Mouse (Mus musculus) intestine, embryonic 14.5 days (tissue): Measurements from ENCODE around the gene Rab12. TPM values are rescaled to one million over a fixed set of nuclear protein-coding genes. Genes with fewer than 3 reads are reported as not detected.
A peak's percentile ranks its signal among the peaks of the same experiment; 100 is the strongest.
"Not testable (repeated sequence)": the region's sequence is repeated elsewhere in the genome, so short reads cannot be mapped to it uniquely, and the experiment has no call there.

ENCODE experiments used
- ATAC-seq: fragments of 200-750 bp; cut with Nextera tagmentation; replicated peaks from 2 replicates; pipeline ENCODE4 v1.8.0; 2017; ENCODE audit warnings: low read depth, moderate number of reproducible peaks, moderate TSS enrichment, moderate library complexity; ENCODE audit not compliant: low FRiP score, low TSS enrichment
- DNase-seq: peaks from one replicate; pipeline ENCODE4 v3.0.0-alpha.2; 2018; ENCODE audit warnings: low spot score
- H3K27ac ChIP-seq: fragments of 300-500 bp; sonication (generic); 2 replicates; pipeline ENCODE4 v1.5.1; 2014; ENCODE audit warnings: low read depth, mild to moderate bottlenecking, control low read depth
- H3K27me3 ChIP-seq: fragments of 300-500 bp; sonication (generic); replicated peaks from 2 replicates; pipeline ENCODE4 v1.6.1; 2014; ENCODE audit warnings: low read length, control low read depth; ENCODE audit not compliant: control insufficient read depth, insufficient read depth
- H3K36me3 ChIP-seq: fragments of 300-500 bp; sonication (generic); 2 replicates; pipeline ENCODE4 v1.6.1; 2014; ENCODE audit warnings: low read length, control low read depth; ENCODE audit not compliant: control insufficient read depth, insufficient read depth
- H3K4me1 ChIP-seq: fragments of 300-500 bp; sonication (generic); replicated peaks from 2 replicates; pipeline ENCODE4 v1.6.1; 2014; ENCODE audit warnings: low read length, control low read depth, mixed read lengths; ENCODE audit not compliant: control insufficient read depth, insufficient read depth
- H3K4me2 ChIP-seq: fragments of 300-500 bp; sonication (generic); 2 replicates; pipeline ENCODE4 v1.6.1; 2014; ENCODE audit warnings: low read length
- H3K4me3 ChIP-seq: fragments of 300-500 bp; sonication (generic); 2 replicates; pipeline ENCODE4 v1.5.1; 2014; ENCODE audit warnings: low read depth, low read length, control low read depth, mixed read lengths
- H3K9ac ChIP-seq: fragments of 300-500 bp; sonication (generic); 2 replicates; pipeline ENCODE4 v1.6.1; 2014; ENCODE audit warnings: mild to moderate bottlenecking, low read length
- H3K9me3 ChIP-seq: fragments of 300-500 bp; sonication (generic); 2 replicates; pipeline ENCODE4 v1.6.1; 2016; ENCODE audit warnings: low read length, control low read depth; ENCODE audit not compliant: control insufficient read depth
- WGBS: fragments of 180-500 bp; shearing (Covaris S2); extraction: QIAGEN DNeasy Blood & Tissue Kit; methylation state at CpG from one replicate; pipeline ENCODE4 v1.1.7; 2014; 5-methylcytosine and 5-hydroxymethylcytosine counted together
- polyA plus RNA-seq: library from polyadenylated mRNA; unstranded; fragments of >200 nt; fragmentation: Nextera tagmentation; extraction: Ambion mirVana; gene quantifications from 2 replicates; pipeline ENCODE4 v1.2.1, GENCODE M21; 2014

The Rab12 gene
- polyA plus RNA-seq, 1 experiment from 2014 or later = 44.6 TPM

DNA sequence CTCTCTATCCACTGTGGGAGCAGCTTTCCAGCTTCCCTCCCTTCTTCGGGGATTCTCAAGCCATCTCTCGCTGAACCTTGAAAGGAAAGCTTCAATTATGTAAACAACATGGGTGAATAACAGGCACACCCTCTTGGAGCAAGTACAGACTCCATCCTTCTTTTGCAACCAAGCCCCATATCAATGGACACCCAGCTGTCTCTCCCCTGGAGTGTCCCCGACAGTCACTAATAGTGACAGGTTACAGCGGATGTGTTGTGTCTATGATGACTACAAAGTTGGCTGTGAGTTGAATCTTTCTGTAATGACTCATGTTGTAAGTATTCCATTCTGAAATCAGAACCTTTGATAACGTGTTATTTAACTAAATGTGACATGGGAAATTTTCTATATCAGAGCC lies 3.9 kb upstream of the Rab12 start:
- ATAC-seq (no peak), DNase-seq (no peak)
- no peaks in the 10 kb centered on the region for H3K27me3 ChIP-seq
- H3K36me3 ChIP-seq = no peaks in the 10 kb centered on the region
- 56% methylated on average over 5 of the region's 5 CpGs for WGBS
- no peak overlapping the region for H3K4me3 ChIP-seq
- no peak overlapping the region for H3K27ac ChIP-seq
- no peak overlapping the region for H3K9ac ChIP-seq
- H3K4me1 ChIP-seq = 0 out of 2 replicates have a peak, but pooled peaks cover 4% of the 10 kb centered on the region
- H3K4me2 ChIP-seq = no peak overlapping the region
- H3K9me3 ChIP-seq = no peaks in the 10 kb centered on the region

DNA sequence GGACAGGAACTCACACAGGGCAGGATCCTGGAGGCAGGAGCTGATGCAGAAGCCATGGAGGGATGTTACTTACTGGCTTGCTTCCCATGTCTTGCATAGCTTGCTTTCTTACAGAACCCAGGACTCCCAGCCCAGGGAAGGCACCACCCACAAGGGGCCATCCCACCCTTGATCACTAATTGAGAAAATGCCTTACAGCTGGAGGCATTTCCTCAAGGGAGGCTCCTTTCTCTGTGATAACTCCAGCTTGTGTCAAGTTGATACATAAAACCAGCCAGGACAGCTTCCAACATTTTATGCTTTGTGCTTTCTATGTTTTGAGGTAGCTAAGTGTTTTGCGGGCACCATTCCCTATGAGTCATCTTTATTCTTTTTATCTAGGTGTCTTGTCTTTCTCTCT lies 3.1 kb upstream of the Rab12 start:
- H3K4me2 ChIP-seq, H3K27me3 ChIP-seq, H3K36me3 ChIP-seq, H3K27ac ChIP-seq, H3K4me3 ChIP-seq, ATAC-seq, H3K9ac ChIP-seq, DNase-seq, H3K4me1 ChIP-seq, H3K9me3 ChIP-seq: not testable (repeated sequence)
- WGBS = 94% methylated on average over 1 of the region's 1 CpGs

DNA sequence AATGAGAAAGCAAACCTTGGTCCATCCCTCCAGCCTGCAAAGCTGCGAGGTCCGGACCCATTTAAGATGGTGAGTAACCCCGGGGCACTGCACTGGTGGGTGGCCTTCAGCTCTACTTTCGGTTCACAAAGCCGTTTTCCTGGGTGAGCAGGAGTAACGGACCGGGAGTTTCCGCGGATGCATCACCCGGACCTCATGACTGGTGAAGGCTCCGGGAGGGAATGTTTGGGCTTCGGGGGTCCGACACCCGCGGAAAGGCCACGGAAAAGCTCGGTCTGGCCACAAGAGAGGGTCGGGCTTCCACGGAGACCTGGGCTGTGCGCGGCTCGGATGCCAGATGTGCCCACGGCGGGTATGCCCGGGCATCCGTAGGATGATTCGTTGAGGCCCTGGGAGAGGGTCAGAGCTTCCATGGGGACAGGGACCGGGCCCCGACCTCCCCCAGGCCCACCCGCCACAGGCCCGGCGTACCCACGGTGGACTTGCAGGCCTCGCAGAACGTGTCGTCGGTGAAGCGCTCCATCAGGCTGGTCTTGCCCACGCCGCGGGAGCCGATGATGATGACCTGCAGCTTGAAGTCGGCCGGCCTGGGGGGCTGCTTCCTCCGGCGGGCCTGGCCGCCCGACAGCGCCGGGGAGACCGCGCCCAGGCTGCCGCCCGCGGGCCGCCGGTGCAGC lies 514 bp downstream of the Rab12 start:
- Histone ChIP-seq H3K9ac (peak overlapping the region; percentile 93), H3K4me1 (peaks cover 9% of the 10 kb centered on the region), H3K36me3 (0 out of 2 replicates have a peak, but pooled peaks cover 3% of the 10 kb centered on the region), H3K4me2 (peak overlapping the region; percentile 76), H3K27ac (peak overlapping the region; percentile 2; the same call in 1 of the 2 replicates), H3K4me3 (peak overlapping the region; percentile 94), H3K27me3 (no peaks in the 10 kb centered on the region), H3K9me3 (no peaks in the 10 kb centered on the region)
- under 1% methylated on average over 57 of the region's 57 CpGs for WGBS
- DNase-seq (peak; percentile 80), ATAC-seq (peak; percentile 78)

DNA sequence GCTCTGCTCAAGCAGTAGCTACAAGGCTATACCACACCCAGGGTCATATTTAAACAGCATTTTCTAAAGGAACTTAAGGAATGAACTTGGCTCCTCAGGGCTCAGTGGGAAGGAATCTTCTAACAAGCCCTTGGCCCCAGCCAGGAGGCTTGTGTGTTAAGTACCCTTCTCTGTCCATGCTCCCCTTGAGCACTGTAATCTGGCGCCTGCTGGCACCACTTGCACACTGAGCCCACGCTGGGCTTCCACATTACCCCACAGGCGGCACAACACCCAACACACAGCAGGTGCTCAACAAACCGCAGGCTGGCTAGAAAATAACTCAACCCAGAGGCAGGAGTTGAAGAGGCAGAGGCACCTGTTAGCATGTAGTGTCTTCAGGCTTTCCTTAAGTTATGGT lies 2.6 kb downstream of the Rab12 start:
- no peak overlapping the region for H3K9ac ChIP-seq
- no peak overlapping the region for H3K27ac ChIP-seq
- 86% methylated on average over 4 of the region's 4 CpGs for WGBS
- H3K4me3 ChIP-seq = no peak overlapping the region
- peaks cover 12% of the 10 kb centered on the region for H3K4me1 ChIP-seq
- no peaks in the 10 kb centered on the region for H3K27me3 ChIP-seq
- H3K9me3 ChIP-seq = no peaks in the 10 kb centered on the region
- ATAC-seq (no peak), DNase-seq (no peak)
- 0 out of 2 replicates have a peak, but pooled peaks cover 3% of the 10 kb centered on the region for H3K36me3 ChIP-seq
- H3K4me2 ChIP-seq = no peak overlapping the region

DNA sequence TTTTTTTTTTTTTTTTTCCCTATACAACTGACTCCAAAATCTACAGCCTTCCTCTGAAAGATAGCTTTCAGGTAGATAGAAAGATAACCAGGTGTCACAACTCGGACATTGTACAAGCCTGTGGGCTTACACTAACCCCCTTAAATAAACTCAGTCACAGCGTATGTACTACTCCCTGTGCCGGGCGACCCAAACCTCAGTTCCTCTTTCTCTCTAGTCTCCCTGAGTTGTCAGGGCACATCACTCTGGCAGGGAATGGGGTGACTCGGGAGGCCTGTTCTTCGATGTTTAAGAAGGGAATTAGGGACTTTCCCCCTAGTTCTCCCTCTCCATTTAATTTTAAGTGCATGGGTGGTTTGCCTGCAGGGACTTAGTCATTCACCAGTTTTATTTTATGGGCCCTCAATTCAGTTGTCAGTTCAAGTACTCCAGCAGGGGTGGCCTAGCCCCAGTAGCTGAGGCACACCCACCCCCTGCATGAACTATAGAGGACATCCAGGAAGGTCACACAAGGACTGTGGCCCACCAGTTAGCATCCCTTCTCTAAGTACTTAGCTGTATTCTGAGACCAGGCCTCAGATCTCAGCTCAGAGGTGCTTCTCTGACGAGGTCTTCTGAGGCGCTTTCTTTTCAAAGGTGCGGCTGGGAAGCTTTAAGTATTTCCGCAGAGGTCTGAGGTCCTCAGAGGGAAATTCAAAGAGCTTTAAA lies 5.1 kb downstream of the Rab12 start:
- H3K4me1 ChIP-seq = peaks cover 18% of the 10 kb centered on the region
- no peaks in the 10 kb centered on the region for H3K9me3 ChIP-seq
- no peak for DNase-seq
- H3K27ac ChIP-seq = no peak overlapping the region
- no peak overlapping the region for H3K4me3 ChIP-seq
- no peak overlapping the region for H3K4me2 ChIP-seq
- 83% methylated on average over 10 of the region's 10 CpGs for WGBS
- ATAC-seq = no peak
- no peaks in the 10 kb centered on the region for H3K27me3 ChIP-seq
- H3K36me3 ChIP-seq = 0 out of 2 replicates have a peak, but pooled peaks cover 3% of the 10 kb centered on the region
- no peak overlapping the region for H3K9ac ChIP-seq

DNA sequence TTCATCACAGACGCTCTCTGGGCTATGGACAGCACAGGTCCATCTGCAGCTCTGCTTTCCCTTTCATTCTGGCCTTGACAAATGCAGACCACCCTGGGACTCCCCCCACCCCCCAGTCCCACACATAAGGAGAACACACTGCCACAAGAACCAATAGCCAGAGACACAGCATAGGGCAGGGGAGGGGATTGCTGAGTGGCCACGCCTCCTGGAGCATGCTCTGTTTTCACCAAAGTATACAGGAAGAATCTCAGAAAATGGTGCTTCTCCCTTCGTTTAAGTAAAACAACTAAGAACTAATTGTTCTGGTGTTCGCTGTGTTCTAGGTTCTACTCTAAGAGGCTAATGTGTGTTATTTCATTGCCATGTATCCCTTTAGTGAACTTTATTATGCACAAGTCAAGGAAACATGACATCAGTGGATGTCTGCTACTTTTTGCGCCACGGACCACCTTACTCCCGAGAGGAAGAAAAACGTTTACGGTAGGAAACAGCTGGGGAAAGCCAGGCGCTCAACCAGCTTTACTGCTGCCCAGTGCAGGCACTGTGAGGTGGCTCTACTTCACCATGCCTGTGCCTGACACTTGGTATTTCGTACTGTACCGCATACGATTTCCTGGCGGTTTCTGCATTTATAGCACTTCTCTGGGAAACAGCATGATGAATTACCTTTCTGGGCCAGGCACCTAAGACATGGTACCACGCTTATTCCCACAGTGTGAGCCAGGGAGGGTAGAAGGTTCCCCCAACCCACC lies 7.2 kb downstream of the Rab12 start:
- ATAC-seq (no peak), DNase-seq (no peak)
- H3K27me3 ChIP-seq = no peaks in the 10 kb centered on the region
- 51% methylated on average over 15 of the region's 15 CpGs for WGBS
- no peak overlapping the region for H3K27ac ChIP-seq
- H3K4me3 ChIP-seq = no peak overlapping the region
- peaks cover 6% of the 10 kb centered on the region for H3K36me3 ChIP-seq
- no peaks in the 10 kb centered on the region for H3K9me3 ChIP-seq
- H3K9ac ChIP-seq = no peak overlapping the region
- peaks cover 10% of the 10 kb centered on the region; the same call in 1 of the 2 replicates for H3K4me1 ChIP-seq
- peak overlapping the region; percentile 22; the same call in 1 of the 2 replicates for H3K4me2 ChIP-seq

DNA sequence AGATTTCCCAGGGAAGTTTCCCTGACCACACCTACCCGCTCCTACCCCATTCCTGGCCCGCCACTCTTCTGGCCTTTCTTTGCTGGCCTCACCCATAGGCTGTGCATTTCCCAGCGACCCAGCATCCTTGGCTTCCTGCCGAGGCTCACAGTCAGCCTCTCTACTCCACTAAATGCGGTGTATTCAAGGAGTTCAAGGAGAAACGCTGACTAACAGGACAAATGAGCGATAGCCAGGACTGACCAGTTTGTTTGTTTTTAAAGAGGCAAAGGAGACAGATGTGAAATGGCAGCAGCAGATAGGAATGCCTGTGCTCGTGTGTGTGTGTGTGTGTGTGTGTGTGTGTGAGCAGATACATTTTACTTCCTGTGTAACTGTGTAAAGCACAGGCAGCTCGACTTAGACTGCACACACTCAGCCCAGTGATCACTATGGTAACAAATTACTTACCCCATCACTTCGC lies 9.3 kb downstream of the Rab12 start:
- peaks cover 11% of the 10 kb centered on the region for H3K36me3 ChIP-seq
- ATAC-seq (peak; percentile 53), DNase-seq (peak; percentile 56)
- H3K4me3 ChIP-seq = no peak overlapping the region
- no peak overlapping the region for H3K4me2 ChIP-seq
- peak overlapping the region; percentile 48 for H3K27ac ChIP-seq
- peaks cover 10% of the 10 kb centered on the region; the same call in 1 of the 2 replicates for H3K4me1 ChIP-seq
- H3K27me3 ChIP-seq = no peaks in the 10 kb centered on the region
- H3K9ac ChIP-seq = no peak overlapping the region
- WGBS = 20% methylated on average over 10 of the region's 10 CpGs
- H3K9me3 ChIP-seq = no peaks in the 10 kb centered on the region

DNA sequence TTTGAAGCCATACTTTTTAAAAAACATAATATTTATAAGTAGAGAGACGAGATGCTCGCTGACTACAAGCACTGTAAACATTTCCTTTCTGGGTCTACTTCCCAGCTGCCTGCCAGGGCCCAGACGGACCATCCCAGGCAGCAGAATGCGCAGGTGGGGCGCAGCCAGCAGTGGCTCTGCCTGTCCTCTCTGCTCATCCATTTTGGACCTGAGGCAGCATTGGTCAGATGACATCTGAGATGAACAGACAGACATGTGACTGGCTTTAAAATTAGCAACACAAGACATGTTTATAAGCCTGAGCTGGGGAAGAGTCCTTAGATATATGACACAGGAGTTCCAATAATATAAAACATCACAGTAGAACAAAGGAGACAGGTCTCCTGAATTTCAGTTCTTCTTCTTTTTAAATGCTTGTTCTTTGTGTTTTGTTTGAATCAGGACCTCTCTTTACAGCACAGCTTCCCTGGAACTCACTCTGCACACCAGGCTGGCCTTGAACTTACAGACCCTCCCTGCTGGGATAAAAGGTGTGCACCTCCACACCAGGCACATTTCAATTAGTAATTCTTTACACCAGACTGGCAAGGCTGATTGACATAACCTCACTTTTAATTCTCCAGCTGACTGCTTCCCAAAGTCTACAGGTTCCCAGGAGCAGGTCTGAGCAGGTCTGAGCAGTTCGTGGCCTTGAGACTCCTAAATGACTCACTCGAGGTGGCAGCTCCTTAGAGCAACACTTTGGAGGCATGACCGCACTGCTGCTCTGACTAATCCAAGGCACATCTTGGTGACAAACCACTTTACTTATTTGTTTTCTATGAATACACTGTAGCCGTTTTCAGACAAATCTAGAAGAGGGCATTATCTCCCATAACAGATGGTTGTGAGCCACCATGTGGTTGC lies 12.2 kb downstream of the Rab12 start:
- Histone ChIP-seq H3K9me3 (no peaks in the 10 kb centered on the region), H3K27ac (no peak overlapping the region), H3K4me2 (no peak overlapping the region), H3K36me3 (peaks cover 24% of the 10 kb centered on the region), H3K4me1 (peaks cover 8% of the 10 kb centered on the region; the same call in 1 of the 2 replicates), H3K9ac (no peak overlapping the region), H3K4me3 (no peak overlapping the region), H3K27me3 (no peaks in the 10 kb centered on the region)
- DNase-seq = no peak
- 72% methylated on average over 9 of the region's 9 CpGs for WGBS
- ATAC-seq = no peak
